Mouse (Mus musculus): ENCODE results near the gene Tbc1d17.

The Tbc1d17 gene

GRCm38 (mm10) chr7:44868919-44869696, 20.2 kb upstream of the Tbc1d17 start:
- no peak for DNase-seq (ENCODE audit: low read depth, low spot score)

GRCm38 (mm10) chr7:44868465-44868864, 19.6 kb upstream of the Tbc1d17 start:
- no peak for DNase-seq (ENCODE audit: low read depth, low spot score)

- DNase-seq (ENCODE audit: low read depth, low spot score) = no peak
Observed at GRCm38 (mm10) chr7:44867802-44868201, 18.9 kb upstream of the Tbc1d17 start.

- no peak for DNase-seq (ENCODE audit: low read depth, low spot score)
Observed at GRCm38 (mm10) chr7:44867010-44867702, 18.3 kb upstream of the Tbc1d17 start.

- no peak for DNase-seq (ENCODE audit: low read depth, low spot score)
Observed at GRCm38 (mm10) chr7:44866276-44867009, 17.6 kb upstream of the Tbc1d17 start.

- DNase-seq (ENCODE audit: low read depth, low spot score) = no peak
Observed at GRCm38 (mm10) chr7:44864595-44865542, 16.0 kb upstream of the Tbc1d17 start.

- no peak for DNase-seq (ENCODE audit: low read depth, low spot score)
Observed at GRCm38 (mm10) chr7:44863982-44864494, 15.2 kb upstream of the Tbc1d17 start.

- DNase-seq (ENCODE audit: low read depth, low spot score) = no peak
Observed at GRCm38 (mm10) chr7:44863210-44863609, 14.3 kb upstream of the Tbc1d17 start.

- DNase-seq (ENCODE audit: low read depth, low spot score) = no peak
Observed at GRCm38 (mm10) chr7:44862434-44862833, 13.6 kb upstream of the Tbc1d17 start.

- no peak for DNase-seq (ENCODE audit: low read depth, low spot score)
Observed at GRCm38 (mm10) chr7:44861429-44861816, 12.5 kb upstream of the Tbc1d17 start.

GRCm38 (mm10) chr7:44860576-44861428, 11.9 kb upstream of the Tbc1d17 start:
- DNase-seq (ENCODE audit: low read depth, low spot score) = no peak

- DNase-seq (ENCODE audit: low read depth, low spot score) = no peak
Observed at GRCm38 (mm10) chr7:44859896-44860295, 11.0 kb upstream of the Tbc1d17 start.

GRCm38 (mm10) chr7:44857905-44858304, 9.0 kb upstream of the Tbc1d17 start:
- DNase-seq (ENCODE audit: low read depth, low spot score) = no peak

GRCm38 (mm10) chr7:44857042-44857552, 8.2 kb upstream of the Tbc1d17 start, which contains the start of gene Pnkp:
Gene Pnkp, plus strand, starts transcription at chr7:44857139.
- DNase-seq (ENCODE audit: low read depth, low spot score) = peak; percentile 75

GRCm38 (mm10) chr7:44856265-44856916, 7.5 kb upstream of the Tbc1d17 start:
- DNase-seq (ENCODE audit: low read depth, low spot score) = no peak

GRCm38 (mm10) chr7:44855036-44855435, 6.2 kb upstream of the Tbc1d17 start:
- DNase-seq (ENCODE audit: low read depth, low spot score) = no peak

- no peak for DNase-seq (ENCODE audit: low read depth, low spot score)
Observed at GRCm38 (mm10) chr7:44854356-44855031, 5.6 kb upstream of the Tbc1d17 start.

- DNase-seq (ENCODE audit: low read depth, low spot score) = no peak
Observed at GRCm38 (mm10) chr7:44853596-44854355, 4.9 kb upstream of the Tbc1d17 start.

Data from WW6 (cell line).